Mouse (Mus musculus) stomach, postnatal 0 days (tissue): ENCODE measurements around the gene Inhbe.

Experiments
- CTCF ChIP-seq: IDR thresholded peaks from 2 replicates; pipeline ENCODE4 v1.5.1; 2016; ENCODE audit warnings: antibody characterized with exemption, low read depth, mild to moderate bottlenecking, moderate library complexity
- EP300 ChIP-seq: optimal IDR thresholded peaks from 2 replicates; pipeline ENCODE3; 2016; ENCODE audit warnings: antibody characterized with exemption

DNA sequence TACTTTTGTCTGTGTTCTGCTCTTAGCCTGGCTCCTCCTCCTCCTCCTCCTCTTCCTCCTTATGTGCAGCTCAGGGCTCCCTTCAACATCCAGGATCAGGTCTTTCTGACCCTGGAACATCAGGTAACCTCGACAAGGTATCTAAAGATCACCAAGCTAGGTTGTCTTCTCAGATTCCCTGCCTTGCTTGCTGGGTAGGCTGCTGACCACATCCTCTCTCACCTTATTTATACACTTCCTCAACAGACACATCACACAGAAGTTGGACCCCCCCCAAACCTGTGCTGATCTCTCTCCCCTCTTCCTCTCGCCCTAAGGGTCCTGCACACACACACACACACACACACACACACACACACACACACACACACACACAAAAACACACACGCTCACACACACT lies 32.6 kb downstream of the Inhbe start, which contains the start of gene Arhgap9:
- TF ChIP-seq CTCF (no peak), EP300 (no peak)
